Mouse (Mus musculus) testis, adult 2 months (tissue): Measurements from ENCODE around the gene H13.
"Not testable (repeated sequence)": the region's sequence is repeated elsewhere in the genome, so short reads cannot be mapped to it uniquely, and the experiment has no call there.

ENCODE experiments used
- CTCF ChIP-seq: fragments of 200-500 bp; IDR thresholded peaks from 2 replicates; pipeline ENCODE4 v1.5.1; 2012; ENCODE audit warnings: low read depth, mild to moderate bottlenecking, inconsistent platforms, low read length, moderate library complexity; ENCODE audit not compliant: control insufficient read depth, insufficient read depth, insufficient replicate concordance
- POLR2A ChIP-seq: fragments of 200-500 bp; IDR thresholded peaks from 2 replicates; pipeline ENCODE4 v1.6.1; 2012; ENCODE audit warnings: low read depth, mild to moderate bottlenecking, inconsistent platforms, low read length, moderate library complexity; ENCODE audit not compliant: control insufficient read depth

DNA sequence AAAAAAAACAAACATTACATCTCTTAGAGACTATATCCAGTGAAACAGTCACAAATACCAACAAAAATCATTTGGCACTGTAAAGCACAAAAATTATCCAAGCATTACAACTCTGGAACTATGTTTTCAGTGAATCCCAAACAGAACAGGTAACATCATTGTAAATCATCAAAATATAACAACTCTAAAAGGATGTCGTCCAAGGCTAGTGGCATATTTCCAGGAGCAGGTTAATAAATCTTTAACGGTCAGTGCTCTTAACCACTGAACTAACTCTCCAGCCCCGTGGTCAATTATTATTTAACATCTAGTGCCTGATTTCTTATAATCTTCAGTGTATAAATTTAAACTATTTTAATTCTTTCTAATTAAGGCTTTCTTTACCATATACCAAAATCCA, 3.1 kb upstream of the H13 start:
- not testable (repeated sequence) for TF ChIP-seq CTCF, POLR2A
